Mouse (Mus musculus) MEL (cell line): Measurements from ENCODE around the gene Slc5a1. TPM values are rescaled to one million over a fixed set of nuclear protein-coding genes. Genes with fewer than 3 reads are reported as not detected.

Experiments
- DNase-seq: peaks from one replicate; pipeline ENCODE4 v3.0.0; 2011; ENCODE audit warnings: low read depth, low spot score
- H3K27ac ChIP-seq: 2 replicates; pipeline ENCODE4 v1.5.1; 2012; ENCODE audit warnings: low read depth, mild to moderate bottlenecking, control low read depth, low read length, moderate library complexity; ENCODE audit not compliant: control insufficient read depth
- H3K27me3 ChIP-seq, 2 experiments: fragments of 150-350 bp in 1 of 2; sonication (generic) in 1 of 2; 2 replicates each; pipeline ENCODE4 v1.6.1; 2012; ENCODE audit warnings: low read length in 2 of 2, mild to moderate bottlenecking in 2 of 2, improper control_type of control experiment in 1 of 2, moderate library complexity in 1 of 2; ENCODE audit not compliant: insufficient read depth in 2 of 2, control insufficient read depth in 1 of 2
- H3K36me3 ChIP-seq, 2 experiments: 2 replicates each; pipeline ENCODE4 v1.6.1; 2012 to 2014; ENCODE audit warnings: low read length in 2 of 2, improper control_type of control experiment in 1 of 2, inconsistent platforms in 1 of 2, mild to moderate bottlenecking in 1 of 2; ENCODE audit not compliant: insufficient read depth in 2 of 2, control insufficient read depth in 1 of 2
- H3K4me1 ChIP-seq, 2 experiments: fragments of 150-350 bp in 1 of 2; sonication (generic) in 1 of 2; 2 replicates each; pipeline ENCODE4 v1.6.1; 2012; ENCODE audit warnings: low read length in 2 of 2, improper control_type of control experiment in 1 of 2, mild to moderate bottlenecking in 1 of 2; ENCODE audit not compliant: insufficient read depth in 2 of 2, control insufficient read depth in 1 of 2
- H3K4me3 ChIP-seq, 2 experiments: fragments of 150-350 bp in 1 of 2; sonication (generic) in 1 of 2; 2 replicates each; pipeline ENCODE4 v1.5.1; 2012; ENCODE audit warnings: low read depth in 2 of 2, low read length in 2 of 2, mild to moderate bottlenecking in 2 of 2, moderate library complexity in 2 of 2, control low read depth in 1 of 2, improper control_type of control experiment in 1 of 2; ENCODE audit not compliant: control insufficient read depth in 1 of 2, insufficient read depth in 1 of 2
- H3K79me2 ChIP-seq: 2 replicates; pipeline ENCODE4 v1.6.1; 2012; ENCODE audit warnings: mild to moderate bottlenecking, low read length, moderate library complexity; ENCODE audit not compliant: control insufficient read depth, poor library complexity, insufficient read depth
- H3K9ac ChIP-seq: 2 replicates; pipeline ENCODE4 v1.6.1; 2012; ENCODE audit warnings: low read depth, mild to moderate bottlenecking, control low read depth, low read length, moderate library complexity; ENCODE audit not compliant: control insufficient read depth, poor library complexity, severe bottlenecking
- H3K9me3 ChIP-seq: fragments of 150-350 bp; sonication (generic); replicated peaks from 2 replicates; pipeline ENCODE4 v1.6.1; 2012; ENCODE audit warnings: mild to moderate bottlenecking, low read length, improper control_type of control experiment, moderate library complexity; ENCODE audit not compliant: insufficient read depth
- BHLHE40 ChIP-seq: IDR thresholded peaks from 2 replicates; pipeline ENCODE4 v1.6.1; 2012; ENCODE audit warnings: low read depth, mild to moderate bottlenecking, inconsistent platforms, low read length, improper control_type of control experiment, borderline replicate concordance
- CHD2 ChIP-seq: IDR thresholded peaks from 2 replicates; pipeline ENCODE4 v1.6.1; 2011; ENCODE audit warnings: low read length, improper control_type of control experiment
- CTCF ChIP-seq, 3 experiments: IDR thresholded peaks in 2 of 3; conservative IDR thresholded peaks in 1 of 3; 2 replicates each; pipeline ENCODE4 v1.5.1; 2011 to 2012; ENCODE audit warnings: low read length in 3 of 3, low read depth in 2 of 3, mild to moderate bottlenecking in 2 of 3, improper control_type of control experiment in 1 of 3, inconsistent platforms in 1 of 3, mixed read lengths in 1 of 3, moderate library complexity in 1 of 3; ENCODE audit not compliant: control insufficient read depth in 1 of 3, insufficient read depth in 1 of 3, poor library complexity in 1 of 3, severe bottlenecking in 1 of 3
- ETS1 ChIP-seq: IDR thresholded peaks from 2 replicates; pipeline ENCODE4 v1.6.1; 2012; ENCODE audit warnings: low read depth, mild to moderate bottlenecking, inconsistent platforms, low read length, improper control_type of control experiment, moderate library complexity
- GABPA ChIP-seq: IDR thresholded peaks from 2 replicates; pipeline ENCODE4 v1.6.1; 2012; ENCODE audit warnings: low read depth, mild to moderate bottlenecking, inconsistent platforms, low read length, improper control_type of control experiment, moderate library complexity
- GATA1 ChIP-seq: IDR thresholded peaks from 2 replicates; pipeline ENCODE4 v1.6.1; 2011; ENCODE audit warnings: low read depth, low read length, improper control_type of control experiment
- HCFC1 ChIP-seq: IDR thresholded peaks from 2 replicates; pipeline ENCODE4 v1.6.1; 2012; ENCODE audit warnings: low read depth, mild to moderate bottlenecking, inconsistent platforms, low read length, improper control_type of control experiment, moderate library complexity
- JUND ChIP-seq: IDR thresholded peaks from 2 replicates; pipeline ENCODE4 v1.6.1; 2011; ENCODE audit warnings: low read depth, mild to moderate bottlenecking, improper control_type of control experiment, low read length
- KAT2A ChIP-seq: conservative IDR thresholded peaks from 2 replicates; pipeline ENCODE4 v1.6.1; 2012; ENCODE audit warnings: low read depth, low read length, improper control_type of control experiment, inconsistent platforms
- MAX ChIP-seq: IDR thresholded peaks from 2 replicates; pipeline ENCODE4 v1.6.1; 2011; ENCODE audit warnings: low read length, improper control_type of control experiment
- MEF2A ChIP-seq: IDR thresholded peaks from 2 replicates; pipeline ENCODE4 v1.6.1; 2014; ENCODE audit warnings: low read depth, mild to moderate bottlenecking, inconsistent platforms, low read length, improper control_type of control experiment; ENCODE audit not compliant: poor library complexity, insufficient replicate concordance, severe bottlenecking; ENCODE audit errors: extremely low read depth
- MXI1 ChIP-seq: IDR thresholded peaks from 2 replicates; pipeline ENCODE4 v1.6.1; 2011; ENCODE audit warnings: mild to moderate bottlenecking, low read depth, low read length, improper control_type of control experiment
- MYC ChIP-seq: IDR thresholded peaks from 2 replicates; pipeline ENCODE4 v1.6.1; 2011; ENCODE audit warnings: low read depth, mild to moderate bottlenecking, low read length, improper control_type of control experiment, moderate library complexity
- NELFE ChIP-seq: IDR thresholded peaks from 2 replicates; pipeline ENCODE4 v1.6.1; 2011; ENCODE audit warnings: low read depth, low read length, improper control_type of control experiment
- NRF1 ChIP-seq: IDR thresholded peaks from 2 replicates; pipeline ENCODE4 v1.6.1; 2014; ENCODE audit warnings: low read depth, mild to moderate bottlenecking, inconsistent platforms, low read length, improper control_type of control experiment, moderate library complexity; ENCODE audit not compliant: poor library complexity, insufficient read depth, severe bottlenecking
- POLR2A ChIP-seq, 2 experiments: IDR thresholded peaks; 2 replicates each; pipeline ENCODE4 v1.6.1; 2011 to 2012; ENCODE audit warnings: low read length in 2 of 2, mild to moderate bottlenecking in 2 of 2, control low read depth in 1 of 2, improper control_type of control experiment in 1 of 2, low read depth in 1 of 2, moderate library complexity in 1 of 2; ENCODE audit not compliant: control insufficient read depth in 1 of 2, insufficient read depth in 1 of 2, poor library complexity in 1 of 2
- POLR2AphosphoS2 ChIP-seq: IDR thresholded peaks from 2 replicates; pipeline ENCODE4 v1.6.1; 2011; ENCODE audit warnings: low read length, improper control_type of control experiment
- POLR2AphosphoS5 ChIP-seq: IDR thresholded peaks from 2 replicates; pipeline ENCODE4 v1.6.1; 2012; ENCODE audit warnings: low read depth, borderline replicate concordance, mild to moderate bottlenecking, inconsistent platforms, low read length, moderate library complexity, mixed read lengths
- RAD21 ChIP-seq: IDR thresholded peaks from 2 replicates; pipeline ENCODE4 v1.6.1; 2011; ENCODE audit warnings: mild to moderate bottlenecking, low read depth, low read length, improper control_type of control experiment
- RCOR1 ChIP-seq: IDR thresholded peaks from 2 replicates; pipeline ENCODE4 v1.6.1; 2012; ENCODE audit warnings: low read depth, mild to moderate bottlenecking, inconsistent platforms, low read length, improper control_type of control experiment
- SIN3A ChIP-seq: IDR thresholded peaks from 2 replicates; pipeline ENCODE4 v1.6.1; 2012; ENCODE audit warnings: low read length, improper control_type of control experiment, inconsistent platforms
- TBP ChIP-seq: IDR thresholded peaks from 2 replicates; pipeline ENCODE4 v1.8.0; 2011; ENCODE audit warnings: low read depth, low read length, improper control_type of control experiment
- UBTF ChIP-seq: IDR thresholded peaks from 2 replicates; pipeline ENCODE4 v1.6.1; 2012; ENCODE audit warnings: low read depth, mild to moderate bottlenecking, inconsistent platforms, low read length, improper control_type of control experiment, moderate library complexity, borderline replicate concordance; ENCODE audit not compliant: insufficient read depth
- USF1 ChIP-seq: IDR thresholded peaks from 2 replicates; pipeline ENCODE4 v1.6.1; 2014; ENCODE audit warnings: low read depth, mild to moderate bottlenecking, inconsistent platforms, low read length, improper control_type of control experiment, moderate library complexity
- ZC3H11A ChIP-seq: IDR thresholded peaks from 2 replicates; pipeline ENCODE4 v1.6.1; 2012; ENCODE audit warnings: low read depth, mild to moderate bottlenecking, inconsistent platforms, low read length, improper control_type of control experiment
- ZKSCAN1 ChIP-seq: IDR thresholded peaks from 2 replicates; pipeline ENCODE4 v1.6.1; 2012; ENCODE audit warnings: low read depth, mild to moderate bottlenecking, inconsistent platforms, low read length, improper control_type of control experiment, moderate library complexity
- polyA plus RNA-seq, 2 experiments: library from polyadenylated mRNA; stranded (reverse) in 1 of 2; unstranded in 1 of 2; fragments of >175 nt in 1 of 2; fragments of >200 nt in 1 of 2; gene quantifications; 2 replicates each; pipeline versions ENCODE4 v1.2.1 to v1.2.4; 2012; ENCODE audit warnings: low replicate concordance in 2 of 2, low read depth in 1 of 2; ENCODE audit not compliant: insufficient read length in 2 of 2, insufficient read depth in 1 of 2, missing spikeins in 1 of 2
- total RNA-seq: library from RNA; depleted of rRNA; stranded (reverse); fragments of 300-350 nt; gene quantifications from 2 replicates; pipeline ENCODE4 v1.2.3, GENCODE M21; 2012

Slc5a1 gene
- total and polyA plus RNA-seq, 3 experiments: not detected

- 0 out of 2 replicates have a peak, but pooled peaks have one; percentile 9 for TF ChIP-seq BHLHE40
- TF ChIP-seq MAX: 0 out of 2 replicates have a peak, but pooled peaks have one; percentile 3
- TF ChIP-seq CTCF (IDR thresholded peaks at IDR 0.05 in 2 of 3, conservative IDR thresholded peaks at IDR 0.05 in 1 of 3; ENCODE audit: control insufficient read depth in 1 of 3, insufficient read depth in 1 of 3, low read depth in 2 of 3, low read length in 3 of 3, poor library complexity in 1 of 3, severe bottlenecking in 1 of 3): 0 out of 6 replicates have a peak, but pooled peaks of 1 of the 3 experiments have one; percentile 0
- peak; percentile 17; the same call in 1 of the 2 replicates for TF ChIP-seq MYC
- TF ChIP-seq HCFC1: no peak
- TF ChIP-seq GATA1: peak; percentile 90
- no peak; the same call in 1 of the 2 replicates for TF ChIP-seq TBP
These were observed 89.5 kb downstream of the Slc5a1 start (continued) for GRCm38 (mm10) chr5:33193567-33193966.

- TF ChIP-seq MYC (no peak), MEF2A (no peak), CTCF (IDR thresholded peaks at IDR 0.05 in 2 of 3, conservative IDR thresholded peaks at IDR 0.05 in 1 of 3; ENCODE audit: control insufficient read depth in 1 of 3, insufficient read depth in 1 of 3, low read depth in 2 of 3, low read length in 3 of 3, poor library complexity in 1 of 3, severe bottlenecking in 1 of 3) (no peak), JUND (no peak), POLR2AphosphoS2 (no peak), RAD21 (no peak), USF1 (no peak), SIN3A (no peak), POLR2AphosphoS5 (no peak), NRF1 (no peak), CHD2 (no peak)
- TF ChIP-seq, all 39 proteins: peak for 0
- Histone ChIP-seq H3K9ac (no peak overlapping the region), H3K79me2 (no peaks in the 10 kb centered on the region), H3K36me3 (peaks cover 0 to 15% of the 10 kb centered on the region in 2 experiments; a peak in 2 of 4 replicates), H3K27ac (no peak overlapping the region), H3K27me3 (peaks cover 0 to 2% of the 10 kb centered on the region in 2 experiments; a peak in 1 of 4 replicates), H3K9me3 (no peaks in the 10 kb centered on the region), H3K4me3 (no peak overlapping the region), H3K4me1 (peaks cover 5 to 19% of the 10 kb centered on the region in 2 experiments)
- DNase-seq: no peak
These were observed 91.3 kb downstream of the Slc5a1 start for GRCm38 (mm10) chr5:33195246-33195852.

- TF ChIP-seq POLR2A (IDR thresholded peaks at IDR 0.05; ENCODE audit: control insufficient read depth in 1 of 2, insufficient read depth in 1 of 2, low read depth in 1 of 2, low read length in 2 of 2, poor library complexity in 1 of 2): no peak
- no peak for TF ChIP-seq MXI1
- no peak for TF ChIP-seq SIN3A
- no peak for TF ChIP-seq NRF1
- TF ChIP-seq USF1: no peak
- no peak for TF ChIP-seq GABPA
- no peak; the same call in 1 of the 2 replicates for TF ChIP-seq RAD21
- TF ChIP-seq RCOR1: no peak
- no peak for TF ChIP-seq NELFE
- TF ChIP-seq ZC3H11A: no peak
- no peak for TF ChIP-seq ZKSCAN1
- TF ChIP-seq CTCF (IDR thresholded peaks at IDR 0.05 in 2 of 3, conservative IDR thresholded peaks at IDR 0.05 in 1 of 3; ENCODE audit: control insufficient read depth in 1 of 3, insufficient read depth in 1 of 3, low read depth in 2 of 3, low read length in 3 of 3, poor library complexity in 1 of 3, severe bottlenecking in 1 of 3): no peak
- no peak for TF ChIP-seq ETS1
- TF ChIP-seq KAT2A: no peak
- TF ChIP-seq UBTF: no peak
- TF ChIP-seq POLR2AphosphoS5: no peak
- Histone ChIP-seq H3K9me3 (no peaks in the 10 kb centered on the region), H3K36me3 (peaks cover 0 to 18% of the 10 kb centered on the region in 2 experiments; a peak in 2 of 4 replicates), H3K4me1 (peaks cover 13 to 39% of the 10 kb centered on the region in 2 experiments), H3K9ac (no peak overlapping the region), H3K4me3 (no peak overlapping the region), H3K79me2 (no peaks in the 10 kb centered on the region), H3K27ac (no peak overlapping the region), H3K27me3 (0 out of 4 replicates have a peak, but pooled peaks cover 0 to 2% of the 10 kb centered on the region in 2 experiments)
- DNase-seq: peak; percentile 3
These were observed 96.1 kb downstream of the Slc5a1 start for GRCm38 (mm10) chr5:33200071-33200470.
